Mouse (Mus musculus): Measurements from ENCODE around the gene Nxf3. TPM values are rescaled to one million over a fixed set of nuclear protein-coding genes. Genes with fewer than 3 reads are reported as not detected.
A peak's percentile ranks its signal among the peaks of the same experiment; 100 is the strongest.

Gene Nxf3
- 0.14 and 0.71 TPM in 2 replicates for total RNA-seq (2014; rRNA removed)
- 0.05 and 0.10 TPM in 2 replicates for polyA plus RNA-seq (2015; fragmentation: Nextera tagmentation; extraction: Ambion mirVana)

DNA sequence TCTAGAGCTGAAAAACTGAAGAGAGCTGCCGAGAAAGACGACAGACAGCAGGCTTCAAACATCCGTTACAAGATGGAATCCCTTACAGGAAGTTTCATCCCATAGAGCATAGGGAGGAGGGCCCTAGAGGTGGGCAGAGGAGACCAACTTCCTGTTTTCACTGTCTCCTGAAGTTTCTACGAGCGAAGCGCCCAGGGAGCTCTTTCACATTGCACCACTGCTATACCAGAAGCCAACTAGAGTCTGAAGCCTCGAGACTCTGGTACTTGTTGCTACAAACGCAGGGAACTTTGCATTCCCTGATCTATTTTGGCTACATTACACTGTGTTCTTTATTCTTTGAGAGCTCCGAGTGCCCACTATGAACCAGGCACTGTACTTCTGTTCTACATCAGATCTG is at the start of gene Nxf3:
Gene Nxf3, minus strand, starts transcription at position 101 of the 400 bp plus-strand sequence.
- H3K27ac ChIP-seq (ENCODE audit: low read depth, low read length), result no peak within 1 kb of the TSS
- WGBS, result 82% methylated on average over 9 of the region's 9 CpGs
- no peaks in the 10 kb centered on the region for H3K9me3 ChIP-seq (ENCODE audit: low read length)
- DNase-seq (ENCODE audit: low spot score) (no peak), ATAC-seq (ENCODE audit: low FRiP score) (no peak)
- no peaks in the 10 kb centered on the region for H3K36me3 ChIP-seq (ENCODE audit: insufficient read depth, low read length)
- no peak within 1 kb of the TSS for H3K4me2 ChIP-seq (ENCODE audit: low read depth, low read length, poor library complexity, severe bottlenecking)
- no peaks in the 10 kb centered on the region for H3K4me1 ChIP-seq (ENCODE audit: insufficient read depth, low read length)
- H3K27me3 ChIP-seq (ENCODE audit: insufficient read depth, low read length), result no peaks in the 10 kb centered on the region
- H3K9ac ChIP-seq (replicated peaks; ENCODE audit: low read length, poor library complexity, severe bottlenecking), result no peak within 1 kb of the TSS
- no peak within 1 kb of the TSS for H3K4me3 ChIP-seq (ENCODE audit: low read depth, low read length)
- TF ChIP-seq CTCF (IDR thresholded peaks at IDR 0.05), result no peak

DNA sequence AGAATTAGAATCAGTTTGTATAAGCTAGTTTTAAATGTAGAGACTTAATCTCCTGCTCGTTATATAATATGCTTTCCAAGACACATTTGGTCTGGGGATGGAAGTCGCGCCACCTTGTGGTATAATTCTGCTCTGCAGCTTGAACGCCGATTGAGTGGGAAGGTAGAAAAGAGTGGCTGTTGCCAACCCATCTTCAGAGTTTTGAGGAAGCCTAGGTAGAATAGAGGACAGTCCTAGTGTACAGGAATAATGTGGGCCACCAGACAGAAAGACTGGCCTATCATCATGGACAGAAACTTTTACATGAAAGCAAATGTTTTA is 42.6 kb upstream of the Nxf3 start:
- peak; percentile 81 for TF ChIP-seq CTCF (IDR thresholded peaks at IDR 0.05)
- Histone ChIP-seq H3K4me3 (ENCODE audit: low read depth, low read length) (no peak overlapping the region), H3K9me3 (ENCODE audit: low read length) (no peaks in the 10 kb centered on the region), H3K36me3 (ENCODE audit: insufficient read depth, low read length) (no peaks in the 10 kb centered on the region), H3K4me1 (ENCODE audit: insufficient read depth, low read length) (no peaks in the 10 kb centered on the region), H3K9ac (replicated peaks; ENCODE audit: low read length, poor library complexity, severe bottlenecking) (no peak overlapping the region), H3K4me2 (ENCODE audit: low read depth, low read length, poor library complexity, severe bottlenecking) (no peak overlapping the region), H3K27me3 (ENCODE audit: insufficient read depth, low read length) (no peaks in the 10 kb centered on the region; the same call in 1 of the 2 replicates), H3K27ac (ENCODE audit: low read depth, low read length) (no peak overlapping the region)
- ATAC-seq (ENCODE audit: low FRiP score), result no peak
- 17% methylated on average over 5 of the region's 5 CpGs for WGBS
- DNase-seq (ENCODE audit: low spot score), result peak; percentile 27

DNA sequence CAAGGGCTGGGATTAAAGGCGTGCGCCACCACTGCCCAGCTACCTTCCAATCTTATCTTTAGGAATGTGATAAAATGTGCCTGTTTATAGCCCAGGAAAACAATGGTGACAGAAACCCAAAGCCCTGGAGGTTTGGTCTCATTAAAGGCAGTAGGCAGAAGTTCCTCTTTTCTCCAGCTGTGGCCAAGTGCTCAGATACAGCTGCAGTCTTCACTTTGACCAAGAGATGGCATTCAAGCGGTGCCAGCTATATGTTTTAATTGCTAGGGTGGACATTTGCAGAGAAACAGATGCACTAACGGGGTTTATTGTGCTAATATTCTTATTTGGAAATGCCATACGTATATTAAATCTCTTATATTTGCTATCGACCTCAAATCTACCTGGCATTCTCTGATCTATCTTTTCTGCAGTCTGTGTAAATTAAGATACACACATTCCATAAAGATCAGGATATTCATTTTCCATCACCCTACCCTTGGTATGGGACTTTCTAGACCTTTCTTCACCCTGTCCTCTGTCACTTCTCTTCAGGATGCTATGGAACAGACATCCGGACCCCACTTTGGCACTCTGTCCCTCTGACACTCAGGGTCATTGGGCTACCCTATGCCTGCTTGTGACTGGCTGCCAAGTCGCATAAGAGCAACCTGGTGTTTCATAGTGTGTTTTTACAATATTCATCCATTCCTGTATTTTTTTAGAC is 42.1 kb upstream of the Nxf3 start:
- no peak overlapping the region for H3K9ac ChIP-seq (replicated peaks; ENCODE audit: low read length, poor library complexity, severe bottlenecking)
- WGBS, result 62% methylated on average over 8 of the region's 8 CpGs
- no peak overlapping the region for H3K27ac ChIP-seq (ENCODE audit: low read depth, low read length)
- peak; percentile 55 for TF ChIP-seq CTCF (IDR thresholded peaks at IDR 0.05)
- H3K27me3 ChIP-seq (ENCODE audit: insufficient read depth, low read length), result no peaks in the 10 kb centered on the region; the same call in 1 of the 2 replicates
- no peak overlapping the region for H3K4me2 ChIP-seq (ENCODE audit: low read depth, low read length, poor library complexity, severe bottlenecking)
- H3K4me3 ChIP-seq (ENCODE audit: low read depth, low read length), result no peak overlapping the region
- peak; percentile 31 for DNase-seq (ENCODE audit: low spot score)
- ATAC-seq (ENCODE audit: low FRiP score), result no peak
- H3K4me1 ChIP-seq (ENCODE audit: insufficient read depth, low read length), result no peaks in the 10 kb centered on the region
- H3K36me3 ChIP-seq (ENCODE audit: insufficient read depth, low read length), result no peaks in the 10 kb centered on the region
- no peaks in the 10 kb centered on the region for H3K9me3 ChIP-seq (ENCODE audit: low read length)

DNA sequence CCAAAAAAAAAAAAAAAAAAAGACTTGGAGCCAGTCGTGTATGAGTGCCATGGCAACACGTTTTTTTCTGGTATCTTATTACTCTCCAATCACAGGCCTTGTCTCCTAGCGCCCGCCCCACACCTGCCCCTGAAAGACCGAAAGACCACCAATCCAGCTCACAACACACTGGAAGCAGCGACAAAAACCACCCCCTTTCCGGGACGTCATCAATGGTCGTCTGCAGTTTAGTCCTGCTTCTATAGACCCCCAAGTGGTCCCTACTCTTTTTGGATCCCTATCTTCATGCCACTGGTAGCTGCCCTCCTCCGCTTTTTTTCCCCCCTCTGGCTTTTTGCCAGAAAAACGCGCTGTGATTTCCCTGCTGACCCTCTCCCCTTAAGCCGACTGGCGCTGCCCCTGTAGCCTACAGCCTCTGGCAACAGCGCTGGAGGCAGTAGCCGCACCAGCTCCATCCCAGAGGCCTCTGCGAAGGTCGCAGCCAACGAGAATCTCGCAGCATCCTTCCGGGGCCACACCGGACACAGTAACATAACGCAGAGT is 30.4 kb upstream of the Nxf3 start:
- peak overlapping the region; percentile 41 for H3K4me2 ChIP-seq (ENCODE audit: low read depth, low read length, poor library complexity, severe bottlenecking)
- H3K4me1 ChIP-seq (ENCODE audit: insufficient read depth, low read length), result no peaks in the 10 kb centered on the region
- WGBS, result 21% methylated on average over 23 of the region's 23 CpGs
- H3K9me3 ChIP-seq (ENCODE audit: low read length), result no peaks in the 10 kb centered on the region
- ATAC-seq (ENCODE audit: low FRiP score) (peak; percentile 98), DNase-seq (ENCODE audit: low spot score) (peak; percentile 96)
- no peaks in the 10 kb centered on the region for H3K36me3 ChIP-seq (ENCODE audit: insufficient read depth, low read length)
- peak overlapping the region; percentile 38 for H3K4me3 ChIP-seq (ENCODE audit: low read depth, low read length)
- TF ChIP-seq CTCF (IDR thresholded peaks at IDR 0.05), result no peak
- no peaks in the 10 kb centered on the region for H3K27me3 ChIP-seq (ENCODE audit: insufficient read depth, low read length)
- H3K27ac ChIP-seq (ENCODE audit: low read depth, low read length), result peak overlapping the region; percentile 83
- peak overlapping the region; percentile 51; the same call in 1 of the 2 replicates for H3K9ac ChIP-seq (replicated peaks; ENCODE audit: low read length, poor library complexity, severe bottlenecking)

DNA sequence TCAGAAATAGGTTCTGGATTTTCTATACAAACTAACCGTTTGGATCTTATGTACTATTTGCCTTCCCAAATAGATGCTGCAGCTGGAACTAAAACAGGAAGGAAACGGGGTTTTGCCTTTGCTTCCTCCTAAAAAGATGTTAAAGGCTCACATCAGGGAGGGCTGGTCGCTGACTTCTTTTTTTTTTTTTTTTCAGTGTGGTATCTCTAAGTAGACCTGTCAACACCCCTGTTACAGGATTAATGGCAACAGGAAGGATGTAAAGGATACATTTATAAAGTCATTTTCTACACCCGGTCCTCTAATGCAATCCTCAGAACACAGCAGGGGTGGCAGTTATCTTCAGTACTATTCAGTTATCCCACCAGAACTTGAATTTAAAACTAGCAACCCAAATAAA is 30.0 kb upstream of the Nxf3 start:
- 40% methylated on average over 4 of the region's 4 CpGs for WGBS
- no peak for ATAC-seq (ENCODE audit: low FRiP score)
- TF ChIP-seq CTCF (IDR thresholded peaks at IDR 0.05), result no peak

DNA sequence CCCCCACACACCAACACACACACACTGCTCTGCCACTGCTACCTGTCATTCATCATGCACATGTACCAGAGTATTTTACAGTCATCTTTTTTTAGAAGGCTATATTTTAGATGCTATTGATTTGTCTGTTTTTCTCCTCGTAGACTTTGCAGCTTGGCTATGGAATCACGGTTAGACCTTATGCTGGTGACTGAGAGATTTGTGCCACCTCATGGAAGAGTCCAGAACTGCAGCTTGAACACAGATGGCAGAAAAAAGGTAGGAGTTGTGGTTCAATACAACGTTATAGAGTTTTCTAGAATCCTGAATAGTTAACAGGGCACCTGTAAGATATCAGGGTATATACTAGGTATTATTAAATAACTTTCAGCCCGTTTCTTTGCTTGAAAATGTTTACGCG is 22.9 kb upstream of the Nxf3 start:
- DNase-seq (ENCODE audit: low spot score) (peak; percentile 66), ATAC-seq (ENCODE audit: low FRiP score) (peak; percentile 52; the same call in 1 of the 2 replicates)
- no peaks in the 10 kb centered on the region for H3K4me1 ChIP-seq (ENCODE audit: insufficient read depth, low read length)
- no peak overlapping the region for H3K9ac ChIP-seq (replicated peaks; ENCODE audit: low read length, poor library complexity, severe bottlenecking)
- no peaks in the 10 kb centered on the region for H3K9me3 ChIP-seq (ENCODE audit: low read length)
- TF ChIP-seq CTCF (IDR thresholded peaks at IDR 0.05), result peak; percentile 83
- no peak overlapping the region for H3K4me2 ChIP-seq (ENCODE audit: low read depth, low read length, poor library complexity, severe bottlenecking)
- H3K27ac ChIP-seq (ENCODE audit: low read depth, low read length), result no peak overlapping the region
- H3K27me3 ChIP-seq (ENCODE audit: insufficient read depth, low read length), result no peaks in the 10 kb centered on the region; the same call in 1 of the 2 replicates
- no peak overlapping the region for H3K4me3 ChIP-seq (ENCODE audit: low read depth, low read length)
- 44% methylated on average over 6 of the region's 6 CpGs for WGBS
- H3K36me3 ChIP-seq (ENCODE audit: insufficient read depth, low read length), result no peaks in the 10 kb centered on the region

More for the DNA sequence above, 30.0 kb upstream of the Nxf3 start:
- no peak overlapping the region for H3K4me3 ChIP-seq (ENCODE audit: low read depth, low read length)
- H3K27me3 ChIP-seq (ENCODE audit: insufficient read depth, low read length), result no peaks in the 10 kb centered on the region
- H3K4me2 ChIP-seq (ENCODE audit: low read depth, low read length, poor library complexity, severe bottlenecking), result peak overlapping the region; percentile 40
- H3K27ac ChIP-seq (ENCODE audit: low read depth, low read length), result no peak overlapping the region
- H3K36me3 ChIP-seq (ENCODE audit: insufficient read depth, low read length), result no peaks in the 10 kb centered on the region
- H3K9me3 ChIP-seq (ENCODE audit: low read length), result no peaks in the 10 kb centered on the region
- H3K9ac ChIP-seq (replicated peaks; ENCODE audit: low read length, poor library complexity, severe bottlenecking), result no peak overlapping the region
- no peak for DNase-seq (ENCODE audit: low spot score)
- H3K4me1 ChIP-seq (ENCODE audit: insufficient read depth, low read length), result no peaks in the 10 kb centered on the region

All from midbrain, postnatal 0 days (tissue).